Mouse (Mus musculus): ENCODE data around the gene Flcn.

DNA sequence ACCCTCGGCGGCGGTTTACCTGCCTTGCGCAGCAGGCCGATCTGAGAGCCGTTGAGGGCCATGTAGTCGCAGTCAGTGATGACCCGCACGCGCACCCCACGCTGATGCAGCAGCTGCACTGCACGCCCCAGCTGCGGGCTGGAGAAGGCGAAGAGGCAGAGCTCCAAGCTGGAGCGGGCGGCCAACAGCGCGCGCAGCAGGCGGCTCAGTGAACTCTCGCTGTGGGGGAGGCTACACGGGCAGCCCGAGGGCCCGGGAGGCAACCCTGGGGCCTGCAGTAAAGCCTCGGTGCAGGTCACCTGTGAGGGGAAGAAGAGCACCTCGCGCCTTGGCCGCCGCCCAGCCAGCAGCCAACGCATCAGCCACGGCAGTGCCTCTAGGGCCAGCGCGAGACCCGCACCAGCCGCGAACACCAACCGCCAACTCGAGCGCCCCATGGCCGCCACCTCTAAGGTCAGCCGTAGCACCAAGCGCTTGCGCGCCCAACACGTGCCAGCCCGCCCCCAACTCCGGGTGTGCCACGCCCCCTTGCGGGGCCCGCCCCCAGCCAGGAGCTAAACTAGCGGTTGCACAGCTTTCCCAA lies 22.5 kb downstream of the Flcn start, which contains the start of gene Pld6:
- TF ChIP-seq CTCF (IDR thresholded peaks at IDR 0.05; ENCODE audit: extremely low read depth, insufficient read depth, insufficient read length, insufficient replicate concordance) (no peak), POLR2A (IDR thresholded peaks at IDR 0.05; ENCODE audit: low read depth, low read length) (no peak)
